Mouse (Mus musculus) A20 (cell line): ENCODE results near the gene Gsdmc4.
"Not testable (repeated sequence)": the region's sequence is repeated elsewhere in the genome, so short reads cannot be mapped to it uniquely, and the experiment has no call there.

ENCODE experiments used
- DNase-seq: peaks from one replicate; pipeline ENCODE4 v3.0.0-alpha.2; 2011; ENCODE audit warnings: low read depth, low spot score

Gene Gsdmc4

GRCm38 (mm10) chr15:63912197-63912596 lies at the start of gene Gsdmc4:
Gene Gsdmc4, minus strand, starts transcription at chr15:63912297.
- not testable (repeated sequence) for DNase-seq

DNA sequence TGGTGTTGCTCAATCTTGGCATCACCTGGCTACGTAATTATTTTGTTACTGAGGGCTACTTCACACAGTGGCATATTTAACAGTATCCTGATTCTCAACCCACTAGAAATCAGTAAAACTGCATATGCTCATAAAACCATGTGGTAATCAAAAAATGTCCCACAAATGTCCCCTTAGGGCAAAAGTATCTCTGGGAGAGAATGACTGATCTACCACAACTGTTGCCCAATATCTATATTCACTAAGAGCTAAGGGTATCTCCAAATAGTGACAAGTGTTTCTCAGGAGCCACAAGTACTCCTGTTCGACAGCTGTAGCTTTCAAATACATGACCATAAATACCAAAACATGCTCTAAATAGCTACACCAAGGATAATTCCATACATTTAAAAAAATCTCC lies 48.4 kb upstream of the Gsdmc4 start:
- no peak for DNase-seq

DNA sequence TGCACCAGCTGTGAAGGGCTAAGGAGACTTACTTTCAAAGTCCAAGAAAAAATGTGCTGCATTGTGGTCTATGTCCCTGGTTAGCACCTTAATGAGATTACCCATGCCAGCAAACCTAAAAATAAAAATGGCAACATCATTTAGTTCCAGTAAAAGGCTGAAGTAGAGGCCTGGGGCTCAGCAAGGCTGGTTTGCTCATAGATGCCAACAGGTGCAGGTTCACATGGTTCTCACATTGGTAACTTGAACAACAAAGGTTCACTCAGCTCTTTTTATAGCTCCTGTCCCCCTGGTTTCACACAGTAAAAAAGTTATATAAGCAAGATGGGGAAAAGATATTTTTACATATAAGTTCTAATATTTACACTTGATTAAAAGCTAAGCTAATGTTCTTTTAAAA lies 45.5 kb upstream of the Gsdmc4 start:
- peak; percentile 55 for DNase-seq

DNA sequence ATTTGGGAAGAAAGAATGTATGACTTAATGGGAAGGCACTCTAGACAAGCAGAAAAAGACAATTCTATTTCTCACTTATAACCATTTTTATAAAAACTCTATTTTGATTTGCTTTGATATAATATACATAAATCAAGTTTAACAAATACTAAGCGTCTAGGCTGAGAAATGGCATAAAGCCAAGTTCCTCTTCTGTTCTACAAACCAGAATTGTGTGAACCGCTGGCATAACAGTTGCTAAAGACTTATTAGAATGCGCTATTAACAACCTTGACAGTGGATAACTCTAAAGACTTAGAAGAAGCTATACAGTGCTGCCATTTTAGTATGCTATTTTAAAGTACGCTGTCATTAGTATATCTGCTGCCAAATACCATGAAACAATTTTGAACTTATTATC lies 41.2 kb upstream of the Gsdmc4 start:
- no peak for DNase-seq

DNA sequence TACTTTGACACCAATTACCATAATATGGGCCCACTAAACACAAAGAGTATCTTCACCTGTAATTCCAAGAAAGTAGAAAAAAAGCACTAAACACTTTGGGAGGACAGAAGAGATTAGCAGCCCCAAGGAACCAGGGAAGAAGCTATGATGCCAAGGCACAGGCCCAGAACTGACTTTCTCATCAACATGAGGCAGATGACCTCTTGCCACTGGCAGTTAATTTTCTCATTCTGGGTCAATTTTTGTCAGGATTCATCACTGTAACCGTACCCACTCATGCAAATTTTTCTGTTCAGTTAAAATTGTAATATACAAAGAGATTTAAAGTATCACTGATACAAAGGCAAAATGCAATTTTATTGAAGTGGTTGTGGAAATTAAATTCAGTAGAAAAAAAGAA lies 29.1 kb upstream of the Gsdmc4 start:
- DNase-seq = no peak

DNA sequence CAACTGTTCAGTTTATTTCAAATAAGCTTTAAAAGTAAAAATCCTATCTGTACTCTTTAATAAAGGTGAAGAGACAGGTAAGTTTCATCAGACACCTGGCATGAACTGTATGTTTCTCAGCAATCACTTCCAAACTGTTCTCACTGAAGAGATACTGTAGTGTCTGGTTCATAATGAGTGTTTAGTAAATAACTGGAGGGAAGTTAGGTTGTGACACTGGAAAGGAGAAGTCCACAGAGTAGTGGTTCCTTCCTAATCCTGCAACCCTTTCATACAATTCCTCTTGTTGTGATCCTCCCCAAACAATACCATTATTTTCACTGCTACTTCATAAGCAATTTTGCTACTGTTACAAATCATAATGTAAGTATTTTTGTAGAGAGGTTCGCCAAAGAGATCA lies 20.6 kb upstream of the Gsdmc4 start:
- no peak for DNase-seq

DNA sequence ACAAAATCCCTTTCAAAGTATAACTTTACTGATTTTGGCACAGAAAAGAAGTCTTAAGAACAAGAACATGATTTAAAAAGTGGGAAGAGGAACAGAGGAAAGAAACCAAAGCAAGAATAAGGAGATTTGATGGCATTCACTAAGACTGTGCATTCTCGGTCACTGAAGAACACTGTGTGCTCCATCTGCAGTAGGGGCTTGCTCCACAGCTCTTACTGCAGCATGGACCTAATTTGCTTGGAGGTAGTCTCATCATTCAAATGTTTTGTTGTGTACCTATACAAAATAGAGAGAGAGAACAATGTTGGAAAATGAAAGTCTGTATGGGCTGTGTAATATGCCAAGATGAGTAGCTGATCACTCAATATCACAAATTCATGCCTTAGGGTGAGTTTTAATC lies 19.3 kb upstream of the Gsdmc4 start:
- no peak for DNase-seq

DNA sequence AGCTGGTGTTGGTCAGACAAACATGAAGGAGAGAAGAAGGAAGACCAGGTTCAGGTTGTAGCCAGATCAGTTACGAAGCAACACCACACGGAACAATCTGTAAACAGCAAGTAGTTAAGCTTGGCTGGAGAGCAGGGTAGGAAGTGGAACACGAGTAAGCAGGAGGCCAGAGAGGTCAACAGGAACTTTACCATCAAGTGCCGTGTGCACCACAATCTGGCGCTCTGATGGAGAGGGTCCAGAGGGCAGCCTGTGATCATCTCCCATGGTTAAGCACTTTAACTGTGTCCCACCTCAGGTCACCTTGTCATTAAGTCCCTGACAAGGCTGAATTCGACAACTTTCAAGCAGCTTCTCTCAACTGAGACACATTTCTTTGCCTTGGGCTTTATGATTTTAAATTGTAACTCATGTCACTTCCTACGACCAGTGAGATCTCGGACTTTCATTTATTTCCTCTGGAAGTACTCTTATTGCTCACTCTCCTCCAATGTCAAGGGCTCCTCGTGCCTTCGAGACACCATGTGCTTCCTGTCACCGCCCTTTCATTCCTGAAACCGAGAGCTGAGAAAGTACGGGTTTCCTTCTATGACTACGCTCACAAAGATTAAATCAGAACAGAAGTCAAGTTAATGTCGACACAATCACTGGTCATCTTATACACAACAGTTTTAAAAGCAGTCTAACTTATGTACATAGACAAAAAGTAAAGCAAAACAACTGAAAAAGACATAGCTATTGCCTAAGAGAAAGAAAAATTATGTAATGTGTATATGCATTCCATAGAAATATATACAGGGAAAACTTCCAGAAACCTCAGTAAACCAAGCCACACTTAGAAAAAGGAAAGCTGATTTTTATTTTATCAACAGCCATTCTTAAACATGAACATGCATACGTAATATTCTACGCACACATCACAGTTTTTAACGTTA lies 18.3 kb upstream of the Gsdmc4 start:
- DNase-seq = no peak

GRCm38 (mm10) chr15:63926201-63926600 lies 14.1 kb upstream of the Gsdmc4 start:
- no peak for DNase-seq

DNA sequence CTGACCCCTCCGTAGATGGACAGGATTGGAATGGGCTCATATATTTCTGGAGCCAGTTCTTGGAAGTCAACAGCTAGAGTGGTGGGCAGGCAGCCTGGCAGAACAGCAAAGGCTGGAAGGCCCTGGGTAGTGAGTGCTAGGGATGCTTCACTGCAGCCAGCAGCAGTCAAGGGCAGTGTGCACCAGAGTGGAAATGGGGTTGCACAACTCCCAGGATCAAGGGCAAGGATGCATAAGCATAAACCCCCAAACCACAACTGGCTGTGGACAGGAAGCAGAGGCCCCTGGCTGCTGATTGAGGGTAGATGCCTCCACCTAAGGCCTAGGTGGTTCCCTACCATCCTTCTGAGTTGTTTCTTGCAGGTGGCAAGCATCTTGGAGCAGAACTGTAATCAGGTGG lies 12.4 kb upstream of the Gsdmc4 start:
- DNase-seq = no peak

- DNase-seq = not testable (repeated sequence)
Measured at GRCm38 (mm10) chr15:63921618-63922017, 9.5 kb upstream of the Gsdmc4 start.

DNA sequence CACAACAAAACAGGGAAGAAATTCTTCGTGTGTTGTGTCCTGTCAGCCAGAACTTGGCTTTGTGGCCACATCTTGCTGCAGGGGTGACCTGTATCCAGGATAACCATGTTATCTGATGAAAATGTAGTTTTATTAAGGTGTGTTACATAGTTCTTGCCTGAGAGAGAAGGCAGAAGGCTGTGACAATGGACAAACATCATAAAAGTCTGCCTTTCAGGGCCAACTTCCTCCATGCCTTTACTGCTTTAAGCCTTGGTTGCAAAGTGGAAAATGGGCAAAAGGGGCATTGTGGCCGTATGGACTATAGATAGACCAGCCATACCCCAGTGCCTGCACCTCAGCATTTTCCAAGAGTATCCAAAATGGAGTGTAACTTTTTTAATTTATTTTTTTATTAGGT lies 7.6 kb upstream of the Gsdmc4 start:
- DNase-seq = not testable (repeated sequence)

GRCm38 (mm10) chr15:63916584-63916983 lies 4.5 kb upstream of the Gsdmc4 start:
- not testable (repeated sequence) for DNase-seq

- DNase-seq = not testable (repeated sequence)
Measured at GRCm38 (mm10) chr15:63909896-63910295, 2.2 kb downstream of the Gsdmc4 start.

DNA sequence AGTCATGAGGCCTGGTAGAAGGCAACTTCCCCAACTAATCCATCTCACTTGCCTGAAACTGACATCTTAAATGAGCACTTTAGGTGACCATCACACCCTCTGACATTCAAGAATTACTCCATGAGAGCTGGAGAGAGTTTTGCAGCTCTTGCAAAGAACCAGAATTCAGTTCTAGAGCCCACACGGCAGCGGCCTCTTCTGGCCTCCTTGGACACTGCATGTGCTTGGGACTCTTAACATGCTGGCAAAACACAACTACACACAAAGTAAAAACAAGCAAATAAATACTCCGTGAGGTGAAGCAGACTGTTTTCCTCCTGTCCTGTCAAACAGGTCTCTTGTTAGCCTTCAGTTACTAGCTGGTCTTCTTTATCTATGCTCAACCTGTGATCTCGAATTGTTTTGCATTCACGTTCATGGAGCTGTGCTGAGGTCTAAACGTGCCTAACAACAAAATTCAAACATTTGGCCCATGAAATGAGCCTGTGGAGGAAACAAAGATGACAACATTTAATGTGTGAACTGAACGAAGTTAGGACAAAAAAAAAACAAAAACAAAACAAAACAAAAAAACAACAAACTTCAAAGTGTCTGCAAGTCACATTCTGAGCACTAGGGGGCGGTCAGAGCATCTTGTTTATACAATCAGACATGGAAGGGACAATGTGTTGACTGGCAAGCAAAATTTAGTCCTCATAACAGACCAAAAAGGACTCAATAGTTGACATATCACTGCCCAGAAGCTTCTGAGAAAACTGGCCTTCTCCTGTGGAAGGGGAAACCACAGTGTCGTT lies 16.3 kb downstream of the Gsdmc4 start:
- peak; percentile 75 for DNase-seq

- not testable (repeated sequence) for DNase-seq
Measured at GRCm38 (mm10) chr15:63888440-63888839, 23.7 kb downstream of the Gsdmc4 start.

- DNase-seq = not testable (repeated sequence)
Measured at GRCm38 (mm10) chr15:63887949-63888348, 24.1 kb downstream of the Gsdmc4 start.

GRCm38 (mm10) chr15:63878458-63878857 lies 33.6 kb downstream of the Gsdmc4 start, which contains the start of gene Gsdmc3:
Gene Gsdmc3, minus strand, starts transcription at chr15:63878558.
- not testable (repeated sequence) for DNase-seq

- not testable (repeated sequence) for DNase-seq
Measured at GRCm38 (mm10) chr15:63876160-63876559, 35.9 kb downstream of the Gsdmc4 start.

GRCm38 (mm10) chr15:63861965-63862364 lies 50.1 kb downstream of the Gsdmc4 start:
- DNase-seq = peak; percentile 52
